8 mouse cellular contexts compared by ENCODE assay signal in the genomic region with DNA sequence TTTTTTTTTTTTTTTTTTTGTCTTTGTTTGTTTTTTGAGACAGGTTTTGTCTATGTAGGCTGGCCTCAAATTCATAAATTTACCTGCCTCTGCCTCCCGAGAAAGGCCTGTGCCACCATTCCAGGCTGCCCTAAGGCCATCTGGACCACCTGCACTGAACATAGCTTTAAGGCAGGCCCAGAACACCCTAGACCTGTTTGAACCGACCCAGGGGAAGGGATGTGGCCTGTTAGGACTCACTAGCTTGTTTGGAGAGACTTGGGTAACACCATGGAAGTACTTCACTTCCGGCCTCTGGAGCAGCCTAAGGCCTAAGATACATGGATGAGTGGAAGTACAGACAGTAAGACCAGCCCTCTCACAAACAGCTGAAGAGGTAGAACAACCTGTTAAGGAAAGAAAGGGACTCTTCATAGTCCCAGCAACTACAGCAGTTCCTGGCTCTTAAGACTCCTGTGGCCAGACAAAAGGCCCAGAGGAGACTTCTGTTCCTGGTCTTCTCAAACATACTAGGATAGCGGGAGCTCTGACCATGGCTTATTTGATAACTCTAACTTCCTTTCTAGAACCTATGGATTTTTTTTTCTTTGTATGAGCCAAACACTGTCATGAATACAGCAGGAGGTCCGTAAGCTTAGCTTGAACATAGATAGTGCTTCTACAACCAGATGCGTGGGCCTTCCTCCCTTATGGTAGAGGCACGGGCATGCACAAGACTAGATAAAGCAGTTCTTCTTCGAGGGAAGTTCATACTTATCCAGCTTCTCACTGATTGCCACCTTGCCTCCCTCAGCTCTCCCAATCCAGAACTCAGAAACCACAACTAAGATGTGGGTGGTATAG. TPM values are rescaled to one million over a fixed set of nuclear protein-coding genes. Genes with fewer than 3 reads are reported as not detected.
DNase-seq lines count a peak whose midpoint lies in the region; ATAC-seq lines count a peak whose summit lies in the region.

No protein-coding gene starts in this region.

- no peak for ATAC-seq in erythroblast, adult 5-6 weeks (replicated peaks; ENCODE audit: low FRiP score, poor library complexity, severe bottlenecking)
- peak; percentile 13 for ATAC-seq in liver, embryonic 11.5 days (replicated peaks; ENCODE audit: low FRiP score)
- ATAC-seq in stomach, embryonic 15.5 days (ENCODE audit: insufficient read depth, low FRiP score, low read depth): no peak

- H3K36me3 ChIP-seq in erythroblast, embryonic 14.5 days (ENCODE audit: control insufficient read depth): peaks cover 12% of the 10 kb centered on the region
- peaks cover 8% of the 10 kb centered on the region for H3K36me3 ChIP-seq in liver, embryonic 11.5 days (ENCODE audit: control insufficient read depth, insufficient read depth, low read length)
- H3K36me3 ChIP-seq in stomach, embryonic 15.5 days: no peaks in the 10 kb centered on the region

- no peaks in the 10 kb centered on the region for H3K9me3 ChIP-seq in erythroblast, embryonic 14.5 days (ENCODE audit: control insufficient read depth, low read length)
- H3K9me3 ChIP-seq in liver, embryonic 11.5 days (ENCODE audit: control insufficient read depth, low read length): no peaks in the 10 kb centered on the region
- H3K9me3 ChIP-seq in stomach, embryonic 15.5 days: no peaks in the 10 kb centered on the region

- H3K4me1 ChIP-seq in erythroblast, embryonic 14.5 days (ENCODE audit: control insufficient read depth): peaks cover 60% of the 10 kb centered on the region
- peaks cover 17% of the 10 kb centered on the region for H3K4me1 ChIP-seq in liver, embryonic 11.5 days (replicated peaks; ENCODE audit: control insufficient read depth, insufficient read depth, low read length)
- peaks cover 18% of the 10 kb centered on the region for H3K4me1 ChIP-seq in stomach, embryonic 15.5 days

- DNase-seq in thymus, postnatal 4 days: peak; percentile 46
- no peak for DNase-seq in thymus, postnatal 36 days
- no peak for DNase-seq in liver, embryonic 11.5 days (ENCODE audit: low spot score)
- no peak for DNase-seq in retina, embryonic 14.5 days (ENCODE audit: low spot score)
- no peak for DNase-seq in layer of hippocampus, postnatal 36 days

- H3K27me3 ChIP-seq in erythroblast, embryonic 14.5 days (ENCODE audit: control insufficient read depth): no peaks in the 10 kb centered on the region; the same call in 1 of the 2 replicates
- no peaks in the 10 kb centered on the region for H3K27me3 ChIP-seq in liver, embryonic 11.5 days (replicated peaks; ENCODE audit: control insufficient read depth, insufficient read depth, low read length)
- H3K27me3 ChIP-seq in stomach, embryonic 15.5 days (replicated peaks): no peaks in the 10 kb centered on the region

- H3K4me2 ChIP-seq in liver, embryonic 11.5 days: peak overlapping the region; percentile 94
- H3K4me2 ChIP-seq in stomach, embryonic 15.5 days: no peak overlapping the region

- H3K27ac ChIP-seq in liver, embryonic 11.5 days (ENCODE audit: low read depth, low read length): peak overlapping the region; percentile 99
- peak overlapping the region; percentile 100; the same call in 1 of the 2 replicates for H3K27ac ChIP-seq in stomach, embryonic 15.5 days

- peak overlapping the region; percentile 74 for H3K9ac ChIP-seq in liver, embryonic 11.5 days (ENCODE audit: low read depth, low read length)
- H3K9ac ChIP-seq in stomach, embryonic 15.5 days: no peak overlapping the region

- 56% methylated on average over 8 of the region's 8 CpGs for WGBS in liver, embryonic 11.5 days
- 81% methylated on average over 8 of the region's 8 CpGs for WGBS in stomach, embryonic 15.5 days

- peak overlapping the region; percentile 100 for H3K4me3 ChIP-seq in erythroblast, embryonic 14.5 days (replicated peaks)
- no peak overlapping the region; the same call in 1 of the 2 replicates for H3K4me3 ChIP-seq in liver, embryonic 11.5 days (ENCODE audit: low read depth, low read length)
- H3K4me3 ChIP-seq in stomach, embryonic 15.5 days (replicated peaks): no peak overlapping the region

RNA-seq across cellular contexts. Expression of a gene that starts 2.5 kb away (rescaled TPM):
- 597 and 661 TPM in 2 replicates for polyA plus RNA-seq in erythroblast, embryonic 14.5 days (2012)
- 1,027 and 1,158 TPM in 2 replicates for total RNA-seq in erythroblast, adult 5-6 weeks (2015; ENCODE audit: low replicate concordance)
- 910 and 1,101 TPM in 2 replicates for total RNA-seq in erythroblast, adult 5-6 weeks (2017; ENCODE audit: low replicate concordance)
- 2,666 and 2,805 TPM in 2 replicates for polyA plus RNA-seq in liver, embryonic 11.5 days (2014; fragmentation: Nextera tagmentation; extraction: Ambion mirVana)
- 2,449 and 2,521 TPM in 2 replicates for polyA plus RNA-seq in stomach, embryonic 15.5 days (2015; fragmentation: Nextera tagmentation; extraction: Ambion mirVana)
- total RNA-seq in layer of hippocampus, postnatal 36 days (2021): 100 to 1,000 TPM; 507 to 508 TPM

RNA-seq across cellular contexts. Expression of a gene that starts 58.4 kb away (rescaled TPM):
- polyA plus RNA-seq in erythroblast, embryonic 14.5 days (2012): 6.6 and 8.1 TPM in 2 replicates
- total RNA-seq in erythroblast, adult 5-6 weeks (2015; ENCODE audit: low replicate concordance): 6.9 and 20.5 TPM in 2 replicates
- 2.9 and 3.7 TPM in 2 replicates for total RNA-seq in erythroblast, adult 5-6 weeks (2017; ENCODE audit: low replicate concordance)
- polyA plus RNA-seq in liver, embryonic 11.5 days (2014; fragmentation: Nextera tagmentation; extraction: Ambion mirVana): 48.1 and 52.1 TPM in 2 replicates
- polyA plus RNA-seq in stomach, embryonic 15.5 days (2015; fragmentation: Nextera tagmentation; extraction: Ambion mirVana): 53.7 and 59.4 TPM in 2 replicates
- 10 to 100 TPM; 54.1 to 59.4 TPM for total RNA-seq in layer of hippocampus, postnatal 36 days (2021)

RNA-seq across cellular contexts. Expression of a gene that starts 58.7 kb away (rescaled TPM):
- 1.8 and 2.0 TPM in 2 replicates for polyA plus RNA-seq in erythroblast, embryonic 14.5 days (2012)
- 4.6 and 6.1 TPM in 2 replicates for total RNA-seq in erythroblast, adult 5-6 weeks (2015; ENCODE audit: low replicate concordance)
- total RNA-seq in erythroblast, adult 5-6 weeks (2017; ENCODE audit: low replicate concordance): 2.6 and 5.6 TPM in 2 replicates
- 30.8 and 33.4 TPM in 2 replicates for polyA plus RNA-seq in liver, embryonic 11.5 days (2014; fragmentation: Nextera tagmentation; extraction: Ambion mirVana)
- polyA plus RNA-seq in stomach, embryonic 15.5 days (2015; fragmentation: Nextera tagmentation; extraction: Ambion mirVana): 31.7 and 33.8 TPM in 2 replicates
- total RNA-seq in layer of hippocampus, postnatal 36 days (2021): 10 to 100 TPM; 19.4 to 22.0 TPM

Comparison
In these comparisons a context has a peak if more than half of its experiments do, and no peak if none do; other contexts are left out.
1. RNA of a gene that starts 58.7 kb away (polyA plus RNA-seq): 31.7 to 33.8 TPM in stomach, embryonic 15.5 days and 30.8 to 33.4 TPM in liver, embryonic 11.5 days; 1.8 to 2.0 TPM in erythroblast, embryonic 14.5 days; every median in the first group is over 10 times any median in the second.